Mouse (Mus musculus) forebrain, embryonic 14.5 days (tissue): Measurements from ENCODE around the gene Sema5a. TPM values are rescaled to one million over a fixed set of nuclear protein-coding genes. Genes with fewer than 3 reads are reported as not detected.

Experiments
- ATAC-seq: fragments of 200-750 bp; cut with Nextera tagmentation; 2 replicates; pipeline ENCODE4 v1.8.0; 2017; ENCODE audit warnings: mild to moderate bottlenecking, moderate library complexity
- DNase-seq: peaks from one replicate; pipeline ENCODE4 v3.0.0-alpha.2; 2015; ENCODE audit warnings: low spot score
- H3K27ac ChIP-seq: fragments of 300-500 bp; sonication (generic); 2 replicates; pipeline ENCODE4 v1.5.1; 2014; ENCODE audit warnings: low read depth, mild to moderate bottlenecking, control low read depth, low read length, moderate library complexity
- H3K27me3 ChIP-seq: fragments of 300-500 bp; sonication (generic); replicated peaks from 2 replicates; pipeline ENCODE4 v1.6.1; 2014; ENCODE audit warnings: low read length, control low read depth, mixed read lengths; ENCODE audit not compliant: control insufficient read depth, insufficient read depth
- H3K36me3 ChIP-seq: fragments of 300-500 bp; sonication (generic); 2 replicates; pipeline ENCODE4 v1.6.1; 2014; ENCODE audit warnings: low read length, control low read depth; ENCODE audit not compliant: control insufficient read depth, insufficient read depth
- H3K4me1 ChIP-seq: fragments of 300-500 bp; sonication (generic); 2 replicates; pipeline ENCODE4 v1.6.1; 2014; ENCODE audit warnings: antibody characterized with exemption, low read length, control low read depth; ENCODE audit not compliant: control insufficient read depth, insufficient read depth
- H3K4me2 ChIP-seq: fragments of 300-500 bp; sonication (generic); 2 replicates; pipeline ENCODE4 v1.6.1; 2014; ENCODE audit warnings: mild to moderate bottlenecking, control low read depth, low read length
- H3K4me3 ChIP-seq: fragments of 300-500 bp; sonication (generic); 2 replicates; pipeline ENCODE4 v1.5.1; 2014; ENCODE audit warnings: low read depth, low read length, control low read depth
- H3K9ac ChIP-seq: fragments of 300-500 bp; sonication (generic); 2 replicates; pipeline ENCODE4 v1.6.1; 2014; ENCODE audit warnings: mild to moderate bottlenecking, low read length, control low read depth, moderate library complexity
- H3K9me3 ChIP-seq: fragments of 300-500 bp; sonication (generic); replicated peaks from 2 replicates; pipeline ENCODE4 v1.6.1; 2016; ENCODE audit warnings: low read length, control low read depth, mixed read lengths; ENCODE audit not compliant: control insufficient read depth
- WGBS: fragments of 180-500 bp; shearing (Covaris S2); extraction: QIAGEN DNeasy Blood & Tissue Kit; methylation state at CpG from one replicate; pipeline ENCODE4 v1.1.7; 2014; 5-methylcytosine and 5-hydroxymethylcytosine counted together
- polyA plus RNA-seq: library from polyadenylated mRNA; unstranded; fragments of >200 nt; fragmentation: Nextera tagmentation; extraction: Ambion mirVana; gene quantifications from 2 replicates; pipeline ENCODE4 v1.2.1, GENCODE M21; 2014

The Sema5a gene
- polyA plus RNA-seq, 1 experiment from 2014 or later, result 10.1 TPM

DNA sequence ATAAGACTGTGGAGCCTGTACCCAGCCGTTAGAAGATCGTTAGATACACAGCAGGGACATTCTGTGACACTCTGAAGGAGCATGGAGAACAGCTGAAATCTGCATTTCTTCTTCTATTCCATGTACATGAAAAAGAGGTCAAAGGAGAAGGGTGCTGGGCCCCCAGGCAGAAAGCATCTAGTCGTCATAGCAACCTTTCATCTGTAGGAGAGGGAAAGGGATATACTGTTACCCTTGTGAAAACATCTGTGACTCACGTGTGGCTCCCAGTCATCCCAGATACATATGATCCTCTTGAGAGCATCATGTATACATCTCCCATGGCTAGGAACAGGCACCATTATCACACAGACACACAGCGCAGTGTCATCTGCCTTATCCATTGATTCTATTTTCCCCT lies 16.3 kb downstream of the Sema5a start:
- Histone ChIP-seq H3K9ac (no peak overlapping the region), H3K4me1 (peaks cover 24% of the 10 kb centered on the region), H3K36me3 (no peaks in the 10 kb centered on the region), H3K27me3 (no peaks in the 10 kb centered on the region), H3K4me2 (no peak overlapping the region), H3K9me3 (no peaks in the 10 kb centered on the region), H3K4me3 (no peak overlapping the region), H3K27ac (no peak overlapping the region)
- WGBS, result 38% methylated on average over 5 of the region's 5 CpGs
- ATAC-seq, result no peak
- no peak for DNase-seq

DNA sequence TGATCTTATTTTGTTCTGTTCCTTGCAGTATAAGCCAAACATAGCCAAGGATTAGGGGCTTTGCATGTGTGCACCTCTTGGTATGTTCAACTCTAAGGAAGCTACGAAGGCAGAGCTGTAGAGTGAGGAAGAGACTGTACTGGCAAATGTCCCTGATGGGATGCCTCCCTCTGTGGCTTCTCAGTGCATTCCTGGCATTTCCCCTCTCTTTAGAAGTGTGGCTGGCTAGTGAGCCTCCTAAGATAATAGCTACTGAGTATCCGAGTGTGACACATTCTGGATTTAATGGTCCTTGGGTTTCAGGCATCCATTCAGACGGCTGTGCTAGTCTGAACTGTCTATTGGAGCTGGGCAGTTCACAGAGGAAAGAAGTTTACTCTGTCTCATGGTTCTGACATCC lies 19.0 kb downstream of the Sema5a start:
- ATAC-seq (no peak), DNase-seq (no peak)
- peaks cover 18% of the 10 kb centered on the region for H3K4me1 ChIP-seq
- H3K4me3 ChIP-seq, result no peak overlapping the region
- no peak overlapping the region for H3K4me2 ChIP-seq
- H3K9ac ChIP-seq, result no peak overlapping the region
- no peak overlapping the region for H3K27ac ChIP-seq
- no peaks in the 10 kb centered on the region for H3K9me3 ChIP-seq
- 54% methylated on average over 3 of the region's 3 CpGs for WGBS
- no peaks in the 10 kb centered on the region for H3K36me3 ChIP-seq
- no peaks in the 10 kb centered on the region for H3K27me3 ChIP-seq

DNA sequence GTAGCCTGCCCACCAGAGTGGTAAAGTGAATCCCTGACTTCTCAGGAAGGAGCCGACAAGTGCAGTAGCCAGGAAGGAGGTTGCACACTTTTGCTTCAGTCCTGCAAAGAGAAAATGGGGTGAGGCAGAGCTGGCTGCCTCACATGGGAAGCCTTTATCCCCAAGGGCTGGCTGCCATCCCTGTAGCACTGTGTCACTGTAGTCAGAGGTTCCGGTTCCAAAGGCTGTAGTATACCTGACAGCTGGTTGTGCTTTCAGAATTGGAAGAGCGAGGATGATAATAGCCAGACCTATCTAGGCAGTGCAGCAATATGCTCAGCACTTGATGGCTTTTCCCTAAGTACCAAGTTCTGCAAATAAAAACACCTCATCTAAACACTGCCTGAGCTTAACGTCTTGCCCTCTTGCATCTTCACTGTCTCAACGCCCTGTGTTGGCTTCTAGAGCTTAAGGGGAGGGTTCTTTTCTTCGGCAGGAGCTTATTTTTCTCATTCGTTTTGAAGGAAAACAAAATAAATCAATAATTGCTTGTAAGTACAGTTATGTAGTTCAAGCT lies 20.3 kb downstream of the Sema5a start:
- Histone ChIP-seq H3K27ac (no peak overlapping the region), H3K4me3 (no peak overlapping the region), H3K9ac (no peak overlapping the region), H3K4me1 (peaks cover 9% of the 10 kb centered on the region), H3K27me3 (no peaks in the 10 kb centered on the region), H3K9me3 (no peaks in the 10 kb centered on the region), H3K36me3 (no peaks in the 10 kb centered on the region), H3K4me2 (no peak overlapping the region)
- ATAC-seq, result no peak
- no peak for DNase-seq
- 91% methylated on average over 7 of the region's 7 CpGs for WGBS

DNA sequence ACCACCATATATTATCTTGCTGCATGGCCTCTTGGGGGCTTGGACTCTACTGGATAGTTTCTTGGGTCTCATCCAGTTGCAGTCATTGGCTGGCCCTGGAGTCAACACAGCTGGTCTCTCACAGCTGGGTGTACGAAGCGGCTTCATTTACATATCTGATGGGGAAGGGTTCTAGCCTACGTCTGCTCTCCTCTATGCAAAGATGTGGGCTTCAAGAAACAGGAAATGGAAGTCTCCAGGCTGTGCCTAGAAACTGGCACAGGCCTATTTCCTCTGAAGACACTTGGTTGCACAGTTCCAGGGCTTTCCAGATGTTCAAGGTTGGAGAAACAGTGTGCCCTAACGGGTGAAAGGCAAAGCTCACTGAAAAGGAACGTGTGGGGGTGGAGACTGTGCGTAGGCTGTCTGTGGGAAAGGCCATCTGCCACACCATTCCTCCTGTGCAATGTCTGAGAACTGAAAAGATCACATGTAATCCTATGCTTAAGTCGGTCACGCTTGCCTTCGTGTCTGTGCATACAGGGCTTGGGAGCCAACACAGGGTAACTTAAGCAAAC lies 20.8 kb downstream of the Sema5a start:
- Histone ChIP-seq H3K9me3 (no peaks in the 10 kb centered on the region), H3K36me3 (no peaks in the 10 kb centered on the region), H3K4me2 (no peak overlapping the region), H3K27me3 (no peaks in the 10 kb centered on the region), H3K4me3 (no peak overlapping the region), H3K4me1 (peaks cover 6% of the 10 kb centered on the region; the same call in 1 of the 2 replicates), H3K27ac (no peak overlapping the region), H3K9ac (no peak overlapping the region)
- DNase-seq (no peak), ATAC-seq (no peak)
- whole genome bisulfite sequencing, result 64% methylated on average over 9 of the region's 9 CpGs

DNA sequence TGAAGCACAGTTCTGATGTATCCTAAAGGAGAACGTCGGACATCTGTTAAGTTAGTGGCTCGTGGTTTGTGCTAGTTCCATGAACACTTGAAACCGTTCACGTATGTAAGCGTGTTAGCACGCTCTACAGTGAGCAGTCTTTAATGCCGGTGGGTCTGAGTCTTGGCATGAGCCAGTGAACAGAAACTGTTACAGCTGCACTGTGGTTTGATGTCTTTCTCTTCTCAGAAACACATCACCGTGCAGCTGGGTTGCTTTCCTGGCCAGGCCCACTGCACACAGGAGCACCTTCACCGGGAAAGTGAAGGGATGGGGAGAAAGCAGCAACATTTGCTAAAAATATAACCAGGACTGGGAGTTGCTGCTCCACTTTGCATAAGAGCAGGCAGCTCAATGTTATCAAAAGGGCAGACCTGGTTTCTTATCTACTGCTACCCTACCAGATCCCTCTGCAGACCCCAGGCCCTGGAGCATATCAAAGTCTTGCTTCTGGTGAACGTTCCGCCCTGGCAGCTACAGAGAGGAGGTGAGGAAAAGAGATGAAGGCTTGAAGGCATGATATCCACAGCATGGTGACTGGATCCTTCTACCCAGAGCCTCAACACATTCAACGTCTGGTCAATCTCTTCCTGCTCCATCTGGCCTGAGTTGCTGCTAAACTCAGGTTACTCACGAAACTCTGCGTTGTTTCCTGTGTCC lies 21.7 kb downstream of the Sema5a start:
- 90% methylated on average over 15 of the region's 15 CpGs for whole genome bisulfite sequencing
- Histone ChIP-seq H3K4me1 (no peaks in the 10 kb centered on the region; the same call in 1 of the 2 replicates), H3K27me3 (no peaks in the 10 kb centered on the region), H3K27ac (no peak overlapping the region), H3K36me3 (no peaks in the 10 kb centered on the region), H3K9ac (no peak overlapping the region), H3K4me2 (no peak overlapping the region), H3K4me3 (no peak overlapping the region), H3K9me3 (no peaks in the 10 kb centered on the region)
- ATAC-seq (no peak), DNase-seq (no peak)

DNA sequence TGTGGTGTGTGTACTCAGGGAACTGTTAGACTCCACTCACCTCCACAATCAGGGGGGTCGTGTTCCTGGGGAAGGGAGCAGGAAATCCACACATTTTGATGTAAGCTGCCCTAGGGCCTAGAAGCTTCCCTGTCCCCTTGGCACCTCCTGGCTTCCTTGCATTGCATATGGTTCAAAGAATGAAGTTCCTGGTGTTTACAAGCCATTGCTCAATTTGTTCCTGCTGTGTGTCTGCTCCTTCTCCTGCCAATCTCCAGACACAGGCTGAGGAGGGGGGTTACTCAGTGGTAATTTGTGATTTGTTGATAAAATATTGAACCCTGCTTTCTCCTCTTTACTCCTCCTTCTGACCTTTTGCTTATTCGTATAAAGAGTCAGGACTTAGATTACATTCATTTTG lies 25.5 kb downstream of the Sema5a start:
- ATAC-seq (no peak), DNase-seq (no peak)
- H3K4me2 ChIP-seq, result no peak overlapping the region
- no peaks in the 10 kb centered on the region for H3K27me3 ChIP-seq
- WGBS, result 76% methylated on average over 2 of the region's 2 CpGs
- H3K36me3 ChIP-seq, result no peaks in the 10 kb centered on the region
- H3K27ac ChIP-seq, result no peak overlapping the region
- no peak overlapping the region for H3K4me3 ChIP-seq
- no peaks in the 10 kb centered on the region; the same call in 1 of the 2 replicates for H3K4me1 ChIP-seq
- no peaks in the 10 kb centered on the region for H3K9me3 ChIP-seq
- no peak overlapping the region for H3K9ac ChIP-seq

DNA sequence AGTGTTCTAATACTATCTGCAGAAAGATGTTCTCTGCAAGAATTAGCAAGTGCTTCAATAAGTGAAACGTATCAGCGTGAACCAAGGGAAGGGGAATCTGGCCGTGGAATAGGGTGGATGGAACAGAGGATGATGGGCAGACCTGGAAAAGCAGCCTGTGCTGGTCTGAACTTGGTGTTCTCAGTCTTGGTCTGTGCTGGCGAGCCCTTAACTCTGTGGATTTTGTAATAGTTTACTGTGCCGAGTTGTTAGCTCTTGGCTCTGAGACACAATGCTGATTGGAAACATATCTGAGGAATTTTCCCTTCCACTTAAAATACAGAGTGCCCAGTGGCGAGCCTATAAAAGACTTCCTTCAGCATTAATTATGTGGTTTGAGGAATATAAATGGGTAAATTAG lies 29.3 kb downstream of the Sema5a start:
- ATAC-seq (no peak), DNase-seq (no peak)
- H3K27me3 ChIP-seq, result no peaks in the 10 kb centered on the region
- no peak overlapping the region for H3K9ac ChIP-seq
- WGBS, result 74% methylated on average over 6 of the region's 6 CpGs
- no peak overlapping the region for H3K4me2 ChIP-seq
- H3K4me1 ChIP-seq, result 0 out of 2 replicates have a peak, but pooled peaks cover 3% of the 10 kb centered on the region
- H3K4me3 ChIP-seq, result no peak overlapping the region
- no peaks in the 10 kb centered on the region for H3K36me3 ChIP-seq
- no peak overlapping the region for H3K27ac ChIP-seq
- H3K9me3 ChIP-seq, result no peaks in the 10 kb centered on the region

DNA sequence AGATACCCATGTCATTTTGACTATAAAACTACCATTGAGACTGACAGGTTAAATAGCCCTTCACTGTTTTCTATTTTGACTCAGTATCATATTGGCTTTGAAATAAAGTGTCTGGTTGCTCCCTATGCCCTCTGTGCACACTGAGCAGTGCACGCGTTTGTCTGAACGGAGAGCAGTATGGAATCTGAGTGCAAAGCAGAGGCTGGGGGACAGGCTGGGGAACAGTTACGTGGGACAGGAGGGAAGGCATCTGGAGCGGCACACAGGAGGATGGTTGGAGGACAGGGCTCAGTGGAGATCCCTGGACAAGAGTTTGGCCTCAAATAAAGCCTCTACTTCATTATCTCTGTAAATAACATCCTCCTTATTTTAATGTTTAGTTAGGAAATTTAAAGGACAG lies 30.4 kb downstream of the Sema5a start:
- ATAC-seq (no peak), DNase-seq (no peak)
- 89% methylated on average over 5 of the region's 5 CpGs for WGBS
- Histone ChIP-seq H3K36me3 (no peaks in the 10 kb centered on the region), H3K9me3 (no peaks in the 10 kb centered on the region), H3K9ac (no peak overlapping the region), H3K4me3 (no peak overlapping the region), H3K27me3 (no peaks in the 10 kb centered on the region), H3K4me2 (no peak overlapping the region), H3K27ac (no peak overlapping the region), H3K4me1 (0 out of 2 replicates have a peak, but pooled peaks cover 3% of the 10 kb centered on the region)

DNA sequence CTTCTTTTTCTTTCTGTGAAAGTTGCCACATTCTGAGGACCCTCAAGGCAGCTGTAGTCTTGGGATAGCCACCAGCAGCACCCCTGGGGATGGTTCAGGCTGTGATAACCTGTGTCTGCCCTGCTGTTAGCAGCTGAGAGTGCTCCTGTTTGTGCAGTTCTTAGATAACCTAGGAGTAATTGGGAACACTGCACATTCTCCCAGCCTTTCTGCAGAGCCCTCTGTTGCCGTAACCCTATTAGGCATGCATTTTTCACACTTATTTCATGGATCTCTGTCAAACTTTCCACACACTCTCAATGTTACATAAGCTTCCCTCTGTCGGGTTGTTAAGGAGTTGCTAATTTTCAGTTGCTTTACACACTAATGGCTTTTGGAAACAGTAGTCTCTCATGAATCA lies 34.0 kb downstream of the Sema5a start:
- Histone ChIP-seq H3K9me3 (no peaks in the 10 kb centered on the region), H3K4me1 (0 out of 2 replicates have a peak, but pooled peaks cover 3% of the 10 kb centered on the region), H3K4me3 (no peak overlapping the region), H3K9ac (no peak overlapping the region), H3K36me3 (no peaks in the 10 kb centered on the region), H3K4me2 (no peak overlapping the region), H3K27ac (no peak overlapping the region), H3K27me3 (no peaks in the 10 kb centered on the region)
- DNase-seq (peak; percentile 57), ATAC-seq (peak; percentile 65)
- 32% methylated on average over 2 of the region's 2 CpGs for WGBS
